Mouse (Mus musculus) liver, postnatal 0 days (tissue): ENCODE results near the gene Gm9821.

Experiments used
- CTCF ChIP-seq: sonication (generic); IDR thresholded peaks from 2 replicates; pipeline ENCODE4 v1.5.1; 2016; ENCODE audit warnings: antibody characterized with exemption, low read depth
- EP300 ChIP-seq: IDR thresholded peaks from 2 replicates; pipeline ENCODE4 v1.6.1; 2016; ENCODE audit warnings: antibody characterized with exemption, low read depth, mild to moderate bottlenecking

DNA sequence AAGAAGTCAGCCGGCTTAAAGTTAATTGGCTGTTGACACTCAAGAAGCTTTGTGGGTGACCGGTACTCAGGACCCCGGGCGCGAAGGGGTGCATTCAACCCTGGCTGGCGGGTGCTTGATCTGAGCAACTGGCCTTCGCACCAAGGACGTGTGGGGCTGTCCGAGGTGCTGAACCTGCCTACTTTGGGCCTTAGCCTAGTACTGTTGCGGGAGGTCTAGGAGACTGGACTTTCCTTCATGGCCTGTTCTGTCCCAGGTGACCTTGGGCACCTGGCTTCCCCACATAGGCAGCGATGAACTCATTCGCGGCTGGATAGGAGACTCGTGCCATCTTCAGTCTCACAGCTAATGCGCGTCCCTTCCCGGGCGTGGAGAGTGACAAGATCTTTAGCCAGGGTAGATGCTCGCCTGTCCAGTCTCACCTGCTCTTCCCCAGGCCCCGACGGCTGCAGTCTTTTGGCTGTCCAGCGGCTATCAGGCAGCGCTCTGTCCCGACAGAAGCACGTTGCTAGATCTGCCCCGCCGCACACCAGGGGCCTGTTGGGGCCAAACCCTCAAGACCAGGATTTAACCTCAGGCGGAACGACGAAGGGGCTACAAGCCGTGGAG, 24.2 kb upstream of the Gm9821 start:
- TF ChIP-seq EP300 (no peak), CTCF (no peak)
